Mouse (Mus musculus): Measurements from ENCODE around the gene L2hgdh.
A peak's percentile ranks its signal among the peaks of the same experiment; 100 is the strongest.
"Not testable (repeated sequence)": the region's sequence is repeated elsewhere in the genome, so short reads cannot be mapped to it uniquely, and the experiment has no call there.

L2hgdh gene

DNA sequence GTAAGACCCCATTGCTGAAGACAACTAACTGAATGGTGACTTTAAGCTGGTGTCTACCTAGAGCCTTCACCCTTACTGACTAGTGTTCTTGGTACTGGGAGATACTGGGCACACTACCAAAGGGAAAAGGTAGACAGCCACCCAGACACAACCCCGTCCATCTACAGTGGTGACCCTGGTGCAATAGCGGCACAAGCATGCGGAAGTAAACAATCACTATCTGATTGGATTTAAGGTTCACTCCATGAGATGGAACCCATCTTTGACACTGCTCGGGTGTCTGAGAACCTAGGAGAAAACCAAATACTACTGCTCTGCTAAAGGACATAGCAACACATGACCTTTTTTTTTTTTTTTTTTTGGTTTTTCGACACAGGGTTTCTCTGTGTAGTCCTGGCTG is 63.0 kb downstream of the L2hgdh start:
- no peak for DNase-seq

- DNase-seq, result not testable (repeated sequence)
These were observed 70.7 kb downstream of the L2hgdh start for GRCm38 (mm10) chr12:69653973-69654372.

- DNase-seq, result peak; percentile 11 to 40
These were observed 75.2 kb downstream of the L2hgdh start for GRCm38 (mm10) chr12:69649511-69649910.

DNA sequence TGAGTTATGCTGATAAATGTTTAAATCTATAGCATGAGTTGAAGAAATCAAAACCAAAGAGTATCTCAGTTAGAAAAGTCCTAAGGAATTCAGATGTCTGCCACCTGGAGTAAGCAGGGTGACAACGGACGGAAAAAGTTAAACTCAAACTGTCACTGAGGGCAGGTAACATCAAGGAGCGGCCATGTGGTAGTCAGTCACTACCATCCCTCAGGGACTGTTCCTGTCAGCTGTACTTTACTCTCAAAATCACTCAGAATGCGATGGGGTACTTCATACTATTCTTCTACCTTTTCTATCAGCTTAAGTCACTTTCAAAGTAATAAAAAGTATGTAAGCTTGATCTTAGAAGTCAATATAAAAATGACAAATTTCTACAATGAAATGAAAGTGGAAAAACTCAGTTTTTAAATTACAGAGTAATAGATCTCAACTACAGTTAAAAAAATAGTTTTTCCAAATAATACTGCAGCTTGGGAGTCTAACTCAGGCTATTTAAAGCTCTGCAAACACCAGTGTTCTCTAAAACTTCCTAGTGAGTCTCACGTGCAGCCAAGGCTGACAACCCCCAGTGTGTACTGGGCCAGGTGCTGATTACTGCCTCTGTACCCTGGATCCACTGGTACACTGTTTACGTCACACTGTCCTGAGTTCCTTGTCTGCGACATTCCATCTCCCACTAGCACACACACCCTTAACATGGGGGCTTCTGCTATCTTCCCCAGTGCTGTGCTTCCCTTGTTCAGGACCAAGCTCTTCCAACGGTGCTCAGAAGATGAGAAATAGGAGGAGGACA is 78.7 kb downstream of the L2hgdh start:
- DNase-seq, result no peak

DNA sequence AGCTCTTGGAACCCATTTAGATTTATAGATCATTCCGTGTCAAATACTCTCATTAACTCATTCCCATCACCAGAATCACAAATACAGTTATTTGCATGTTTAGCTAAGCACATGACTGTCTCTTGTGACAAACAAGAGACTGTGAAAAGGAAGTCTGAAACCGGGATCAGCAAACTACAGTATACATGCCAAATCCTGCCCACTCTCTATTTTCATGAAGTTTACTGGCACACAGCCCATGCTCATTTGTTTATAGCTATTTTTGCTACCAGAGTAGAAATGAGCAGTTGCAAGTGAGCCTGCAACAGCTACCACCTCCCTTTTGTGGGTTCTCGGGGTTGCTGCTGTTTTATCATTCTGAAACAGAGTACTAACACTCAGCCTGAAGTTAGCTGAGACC is 79.8 kb downstream of the L2hgdh start:
- no peak for DNase-seq

- DNase-seq, result no peak
These were observed 81.8 kb downstream of the L2hgdh start for GRCm38 (mm10) chr12:69642877-69643276.

Measured in kidney, adult 8-10 months (tissue).